Mouse (Mus musculus) hindbrain, embryonic 16.5 days (tissue): ENCODE data around the gene Rfng. TPM values are rescaled to one million over a fixed set of nuclear protein-coding genes. Genes with fewer than 3 reads are reported as not detected.

ENCODE experiments used
- ATAC-seq: fragments of 200-750 bp; cut with Nextera tagmentation; 2 replicates; pipeline ENCODE4 v1.8.0; 2017; ENCODE audit warnings: moderate TSS enrichment, moderate library complexity
- H3K27ac ChIP-seq: fragments of 300-500 bp; sonication (generic); 2 replicates; pipeline ENCODE4 v1.5.1; 2014; ENCODE audit warnings: low read depth, mild to moderate bottlenecking, control low read depth, low read length, moderate library complexity
- H3K27me3 ChIP-seq: fragments of 300-500 bp; sonication (generic); replicated peaks from 2 replicates; pipeline ENCODE4 v1.6.1; 2014; ENCODE audit warnings: low read length; ENCODE audit not compliant: control insufficient read depth, insufficient read depth
- H3K36me3 ChIP-seq: fragments of 300-500 bp; sonication (generic); 2 replicates; pipeline ENCODE4 v1.6.1; 2014; ENCODE audit warnings: mild to moderate bottlenecking, low read length, moderate library complexity, mixed read lengths; ENCODE audit not compliant: control insufficient read depth, insufficient read depth
- H3K4me1 ChIP-seq: fragments of 300-500 bp; sonication (generic); 2 replicates; pipeline ENCODE4 v1.6.1; 2014; ENCODE audit warnings: low read depth, low read length; ENCODE audit not compliant: control insufficient read depth, insufficient read depth
- H3K4me2 ChIP-seq: fragments of 300-500 bp; sonication (generic); 2 replicates; pipeline ENCODE4 v1.6.1; 2014; ENCODE audit warnings: mild to moderate bottlenecking, low read length, control low read depth, moderate library complexity
- H3K4me3 ChIP-seq: fragments of 300-500 bp; sonication (generic); 2 replicates; pipeline ENCODE4 v1.5.1; 2014; ENCODE audit warnings: mild to moderate bottlenecking, low read length, control low read depth, moderate library complexity
- H3K9ac ChIP-seq: fragments of 300-500 bp; sonication (generic); 2 replicates; pipeline ENCODE4 v1.6.1; 2014; ENCODE audit warnings: low read depth, mild to moderate bottlenecking, control low read depth, low read length, moderate library complexity
- H3K9me3 ChIP-seq: fragments of 300-500 bp; sonication (generic); 2 replicates; pipeline ENCODE4 v1.6.1; 2014; ENCODE audit warnings: mild to moderate bottlenecking, low read length, moderate library complexity; ENCODE audit not compliant: control insufficient read depth
- whole genome bisulfite sequencing: fragments of 180-500 bp; shearing (Covaris S2); extraction: QIAGEN DNeasy Blood & Tissue Kit; methylation state at CpG from one replicate; pipeline ENCODE4 v1.1.7; 2014; 5-methylcytosine and 5-hydroxymethylcytosine counted together
- polyA plus RNA-seq: library from polyadenylated mRNA; unstranded; fragments of >200 nt; fragmentation: Nextera tagmentation; extraction: Ambion mirVana; gene quantifications from 2 replicates; pipeline ENCODE4 v1.2.1, GENCODE M21; 2015

Rfng gene
- polyA plus RNA-seq, 1 experiment from 2014 or later = 134 TPM

DNA sequence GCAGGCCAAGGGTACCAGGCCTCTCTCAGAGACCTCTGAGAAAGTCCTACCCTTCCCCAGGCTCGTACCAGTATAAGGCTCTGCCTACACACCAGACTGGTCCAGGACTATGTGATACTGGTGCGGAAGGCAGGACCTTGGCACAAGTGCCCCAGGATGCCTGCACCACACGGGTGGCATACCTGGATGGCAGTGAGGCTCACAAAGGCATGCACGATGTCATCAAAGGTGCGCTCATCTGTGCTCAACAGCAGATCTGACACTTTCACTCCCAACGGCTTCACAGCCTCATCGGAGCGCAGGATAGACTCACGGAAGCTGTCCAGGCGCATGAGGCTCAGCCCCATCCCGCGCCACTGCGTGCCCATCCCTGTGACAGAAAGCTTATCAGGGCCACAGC is 34.2 kb upstream of the Rfng start:
- ATAC-seq = no peak
- peaks cover 25% of the 10 kb centered on the region for H3K4me1 ChIP-seq
- H3K9ac ChIP-seq = no peak overlapping the region
- no peaks in the 10 kb centered on the region for H3K27me3 ChIP-seq
- peaks cover 75% of the 10 kb centered on the region for H3K36me3 ChIP-seq
- H3K9me3 ChIP-seq = no peaks in the 10 kb centered on the region
- no peak overlapping the region for H3K27ac ChIP-seq
- no peak overlapping the region for H3K4me3 ChIP-seq
- no peak overlapping the region for H3K4me2 ChIP-seq
- WGBS = 95% methylated on average over 13 of the region's 13 CpGs

DNA sequence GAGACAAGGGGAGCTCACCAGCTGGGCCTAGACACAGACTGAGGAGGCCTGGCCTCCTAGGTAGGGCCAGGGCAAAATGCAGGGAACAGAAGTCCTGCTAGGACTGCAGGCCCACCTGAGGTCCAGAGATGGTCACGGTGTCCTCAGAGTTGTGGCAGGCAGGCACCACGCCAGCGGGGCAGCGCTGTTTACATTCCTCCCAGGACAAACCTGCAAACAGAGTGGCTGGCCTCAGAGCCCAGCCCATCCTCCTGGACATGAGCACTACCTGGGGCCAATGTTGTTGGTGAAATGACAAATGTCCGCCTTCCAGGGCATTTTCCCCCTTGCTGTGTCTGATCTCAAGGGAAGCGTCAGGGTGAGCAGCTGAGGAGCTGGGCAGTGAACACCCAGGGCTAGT is 33.4 kb upstream of the Rfng start:
- H3K9me3 ChIP-seq = no peaks in the 10 kb centered on the region
- no peak overlapping the region for H3K27ac ChIP-seq
- 97% methylated on average over 6 of the region's 6 CpGs for WGBS
- ATAC-seq = no peak
- H3K4me3 ChIP-seq = no peak overlapping the region
- peaks cover 83% of the 10 kb centered on the region for H3K36me3 ChIP-seq
- H3K27me3 ChIP-seq = no peaks in the 10 kb centered on the region
- no peak overlapping the region for H3K9ac ChIP-seq
- H3K4me2 ChIP-seq = no peak overlapping the region
- H3K4me1 ChIP-seq = peaks cover 19% of the 10 kb centered on the region

DNA sequence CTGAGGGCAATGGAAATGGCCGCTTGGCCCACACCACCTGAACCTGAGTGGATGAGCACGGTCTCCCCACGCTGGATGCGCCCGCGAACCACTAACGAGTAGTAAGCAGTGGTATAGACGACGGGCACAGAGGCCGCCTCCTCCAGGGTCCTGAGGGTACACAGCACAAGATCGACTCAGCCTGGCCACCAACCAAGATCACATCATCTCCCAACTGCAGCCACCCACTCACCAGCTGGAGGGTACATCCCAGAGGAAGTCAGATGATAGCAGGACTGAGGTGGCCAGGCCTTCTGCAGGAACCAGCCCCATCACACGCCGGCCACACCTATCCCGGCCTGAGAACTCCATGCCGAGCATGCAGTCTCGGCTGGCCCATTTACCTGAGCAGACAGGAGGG is 28.1 kb upstream of the Rfng start:
- no peak overlapping the region for H3K4me2 ChIP-seq
- H3K9me3 ChIP-seq = no peaks in the 10 kb centered on the region
- no peak overlapping the region for H3K4me3 ChIP-seq
- ATAC-seq = no peak
- no peaks in the 10 kb centered on the region for H3K4me1 ChIP-seq
- H3K36me3 ChIP-seq = peaks cover 96% of the 10 kb centered on the region
- H3K9ac ChIP-seq = no peak overlapping the region
- WGBS = 95% methylated on average over 16 of the region's 16 CpGs
- H3K27me3 ChIP-seq = no peaks in the 10 kb centered on the region
- H3K27ac ChIP-seq = no peak overlapping the region

DNA sequence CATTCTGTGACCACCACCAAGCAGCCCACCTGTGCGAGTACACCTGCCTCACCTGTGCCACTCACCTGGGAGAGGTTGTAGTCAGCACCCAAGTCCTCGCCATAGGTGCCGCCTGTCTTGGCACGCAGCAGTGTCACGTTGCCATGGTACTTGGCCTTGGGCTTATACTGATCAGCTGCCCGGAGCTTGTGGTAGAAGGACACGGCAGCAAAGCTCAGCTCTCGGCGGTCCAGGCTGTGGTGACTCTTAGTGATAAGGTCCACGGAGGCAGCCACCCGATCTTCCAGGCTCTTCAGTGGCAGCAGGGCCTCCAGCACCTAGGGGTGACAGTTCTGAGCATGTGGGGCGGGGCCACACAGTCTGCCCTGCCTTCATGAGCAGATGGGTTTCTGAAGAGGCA is 24.0 kb upstream of the Rfng start:
- Histone ChIP-seq H3K27ac (no peak overlapping the region), H3K9ac (no peak overlapping the region), H3K4me2 (no peak overlapping the region), H3K36me3 (peaks cover 75% of the 10 kb centered on the region), H3K4me1 (no peaks in the 10 kb centered on the region), H3K4me3 (no peak overlapping the region), H3K27me3 (no peaks in the 10 kb centered on the region), H3K9me3 (no peaks in the 10 kb centered on the region)
- no peak for ATAC-seq
- WGBS = 95% methylated on average over 12 of the region's 12 CpGs

DNA sequence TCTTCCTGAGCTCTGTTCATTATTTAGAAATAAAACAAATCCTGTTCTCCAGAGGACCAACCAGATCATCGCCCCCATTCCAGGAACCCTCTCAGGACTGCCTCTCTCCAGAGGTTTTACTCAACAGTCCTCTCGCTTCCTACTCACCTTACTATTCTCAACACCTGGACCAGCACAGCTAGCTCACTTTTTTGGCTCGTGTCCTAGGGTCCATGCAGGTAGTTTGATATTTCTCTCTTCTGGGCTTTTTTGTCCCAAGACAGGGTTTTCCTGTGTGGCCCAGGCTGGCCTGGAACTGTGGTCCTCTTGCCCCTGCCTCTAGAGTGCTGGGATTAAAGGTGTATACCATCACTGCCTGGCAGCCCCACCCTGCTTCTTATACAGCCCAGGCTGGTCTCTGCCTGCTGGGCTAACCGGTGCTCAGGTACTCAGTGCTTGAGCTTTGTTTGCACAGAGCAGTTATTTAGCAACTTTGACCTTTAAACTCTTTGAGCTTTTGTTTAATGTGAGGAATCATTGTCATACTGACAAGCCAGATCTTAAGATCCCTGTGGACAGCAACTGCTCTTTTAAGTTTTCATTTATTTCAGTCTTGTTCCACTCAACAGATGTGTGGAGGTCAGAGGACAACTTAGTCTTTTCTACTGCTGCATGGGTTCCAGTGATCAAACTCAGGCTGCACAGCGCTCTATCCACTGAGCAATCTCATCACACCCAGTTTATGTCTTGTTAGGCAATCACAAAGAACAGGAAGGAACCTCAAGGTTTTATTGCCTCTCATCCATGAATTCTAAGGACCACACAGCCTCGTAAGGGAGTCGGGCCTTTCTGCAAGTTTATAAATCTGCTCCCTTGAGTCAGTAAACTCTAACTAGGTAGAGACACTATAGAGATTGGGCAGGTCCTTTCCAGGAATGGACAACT is 21.6 kb upstream of the Rfng start:
- Histone ChIP-seq H3K27me3 (no peaks in the 10 kb centered on the region), H3K4me1 (no peaks in the 10 kb centered on the region), H3K27ac (no peak overlapping the region), H3K36me3 (peaks cover 52% of the 10 kb centered on the region), H3K4me3 (no peak overlapping the region), H3K9ac (no peak overlapping the region), H3K4me2 (no peak overlapping the region), H3K9me3 (no peaks in the 10 kb centered on the region)
- ATAC-seq = no peak
- 85% methylated on average over 7 of the region's 7 CpGs for WGBS

DNA sequence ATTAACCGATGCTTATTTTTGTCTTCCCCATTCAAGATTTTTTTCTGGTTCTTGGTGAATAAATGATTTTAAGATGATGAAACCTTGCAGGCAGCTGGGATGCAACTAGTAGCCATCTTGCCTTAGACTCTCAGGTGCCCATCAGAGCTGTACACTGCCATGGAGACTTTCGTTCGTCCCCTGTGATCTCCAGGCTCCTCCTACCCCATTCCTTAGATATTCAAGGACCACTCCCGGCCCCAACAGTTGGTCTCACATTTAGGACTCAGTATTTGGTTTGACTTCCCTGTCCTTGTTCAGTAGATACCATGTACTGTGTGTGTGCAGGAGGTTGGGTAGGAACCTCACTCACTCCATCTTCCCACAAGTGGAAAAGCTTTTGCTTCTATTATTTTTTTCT is 20.8 kb upstream of the Rfng start:
- H3K4me3 ChIP-seq = no peak overlapping the region
- no peaks in the 10 kb centered on the region for H3K4me1 ChIP-seq
- 81% methylated on average over 4 of the region's 4 CpGs for WGBS
- H3K9ac ChIP-seq = no peak overlapping the region
- H3K27me3 ChIP-seq = no peaks in the 10 kb centered on the region
- H3K4me2 ChIP-seq = no peak overlapping the region
- H3K9me3 ChIP-seq = no peaks in the 10 kb centered on the region
- peaks cover 45% of the 10 kb centered on the region for H3K36me3 ChIP-seq
- no peak for ATAC-seq
- no peak overlapping the region for H3K27ac ChIP-seq

DNA sequence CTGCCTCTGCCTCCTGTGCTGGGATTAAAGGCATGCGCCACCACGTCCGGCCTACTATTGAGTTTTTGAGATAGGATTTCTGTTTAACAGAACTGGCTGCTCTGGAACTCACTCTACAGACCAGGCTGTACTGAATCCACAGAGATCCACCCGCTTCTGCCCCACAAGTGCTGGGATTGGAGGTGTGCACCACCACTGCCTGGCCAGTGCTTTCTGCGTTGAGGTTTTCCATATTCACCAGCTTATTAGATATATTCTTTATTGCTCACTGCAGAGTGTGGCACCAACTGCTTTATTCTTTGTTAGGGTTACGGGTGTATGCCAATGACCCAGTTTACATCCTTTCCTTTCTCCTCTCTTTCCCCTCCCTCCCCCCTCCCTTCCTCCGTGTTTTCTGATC is 20.3 kb upstream of the Rfng start:
- Histone ChIP-seq H3K4me2 (no peak overlapping the region), H3K4me3 (no peak overlapping the region), H3K9me3 (no peaks in the 10 kb centered on the region), H3K27ac (no peak overlapping the region), H3K36me3 (peaks cover 40% of the 10 kb centered on the region), H3K27me3 (no peaks in the 10 kb centered on the region), H3K9ac (no peak overlapping the region), H3K4me1 (no peaks in the 10 kb centered on the region)
- 84% methylated on average over 7 of the region's 7 CpGs for WGBS
- ATAC-seq = no peak

GRCm38 (mm10) chr11:120800061-120800904 is 16.3 kb upstream of the Rfng start:
- Histone ChIP-seq H3K9ac (no peak overlapping the region), H3K4me1 (peaks cover 6% of the 10 kb centered on the region), H3K9me3 (no peaks in the 10 kb centered on the region), H3K27ac (peak overlapping the region; percentile 19; the same call in 1 of the 2 replicates), H3K4me3 (no peak overlapping the region), H3K36me3 (0 out of 2 replicates have a peak, but pooled peaks cover 4% of the 10 kb centered on the region), H3K4me2 (peak overlapping the region; percentile 25), H3K27me3 (no peaks in the 10 kb centered on the region)
- ATAC-seq = peak; percentile 61; the same call in 1 of the 2 replicates
- WGBS = 17% methylated on average over 10 of the region's 10 CpGs

GRCm38 (mm10) chr11:120799316-120799890 is 15.4 kb upstream of the Rfng start:
- H3K36me3 ChIP-seq = no peaks in the 10 kb centered on the region
- H3K9ac ChIP-seq = no peak overlapping the region; the same call in 1 of the 2 replicates
- peaks cover 13% of the 10 kb centered on the region for H3K4me1 ChIP-seq
- H3K4me2 ChIP-seq = peak overlapping the region; percentile 25; the same call in 1 of the 2 replicates
- H3K27me3 ChIP-seq = no peaks in the 10 kb centered on the region
- no peak overlapping the region for H3K27ac ChIP-seq
- H3K9me3 ChIP-seq = no peaks in the 10 kb centered on the region
- H3K4me3 ChIP-seq = no peak overlapping the region
- 71% methylated on average over 6 of the region's 6 CpGs for WGBS
- ATAC-seq = no peak
